8 mouse cellular contexts compared by ENCODE assay signal in the genomic region with DNA sequence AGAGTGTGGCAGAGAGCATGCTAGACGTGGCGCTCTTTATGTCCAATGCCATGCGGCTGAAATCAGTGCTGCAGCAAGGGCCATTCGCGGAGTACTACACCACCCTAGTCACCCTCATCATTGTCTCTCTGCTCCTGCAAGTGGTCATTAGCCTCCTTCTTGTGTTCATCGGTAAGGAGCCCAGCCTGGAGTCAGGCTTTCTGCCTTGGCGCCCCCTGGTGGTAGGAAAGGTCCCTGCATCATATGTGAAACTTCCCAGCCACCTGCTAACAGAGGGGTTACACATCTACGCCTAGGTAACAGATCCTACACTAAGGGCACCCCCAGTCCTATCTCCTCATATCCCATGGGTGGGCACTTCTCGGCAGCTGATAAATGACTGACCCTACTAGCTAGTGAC.
DNase-seq lines count a peak whose midpoint lies in the region; ATAC-seq and TF ChIP-seq lines count a peak whose summit lies in the region.

No protein-coding gene starts in this region.

- no peaks in the 10 kb centered on the region for H3K9me3 ChIP-seq in liver, embryonic 14.5 days (ENCODE audit: control insufficient read depth, low read length)

- no peak overlapping the region for H3K9ac ChIP-seq in liver, embryonic 14.5 days (replicated peaks)

- ATAC-seq in liver, embryonic 14.5 days (ENCODE audit: insufficient read depth): peak; percentile 27; the same call in 1 of the 2 replicates

- no peaks in the 10 kb centered on the region for H3K36me3 ChIP-seq in liver, embryonic 14.5 days (replicated peaks; ENCODE audit: control insufficient read depth, insufficient read depth, low read depth)

- peaks cover 2 to 9% of the 10 kb centered on the region in 2 experiments; a peak in 3 of 4 replicates for H3K4me1 ChIP-seq in liver, embryonic 14.5 days (replicated peaks; ENCODE audit: control insufficient read depth in 2 of 2, insufficient read depth in 2 of 2, low read length in 1 of 2)

- no peak overlapping the region for H3K4me3 ChIP-seq in liver, embryonic 14.5 days (ENCODE audit: insufficient read depth in 1 of 2, low read depth in 2 of 2, low read length in 2 of 2)

- H3K27me3 ChIP-seq in liver, embryonic 14.5 days (ENCODE audit: control insufficient read depth, insufficient read depth, low read length): no peaks in the 10 kb centered on the region

- H3K4me2 ChIP-seq in liver, embryonic 14.5 days (ENCODE audit: low read depth): no peak overlapping the region

- TF ChIP-seq EP300 in liver, embryonic 14.5 days (IDR thresholded peaks at IDR 0.05; ENCODE audit: low read depth): no peak

- DNase-seq in A20 (ENCODE audit: low read depth, low spot score) (peak; percentile 78), R1 (ENCODE audit: low read depth, low spot score) (peak; percentile 82)
- DNase-seq in cerebellum, postnatal 14 days: peak; percentile 85 to 88
- peak; percentile 50 to 67 for DNase-seq in gastrocnemius, adult 8-10 months (ENCODE audit: low spot score in 2 of 2)
- DNase-seq in kidney, adult 9 months: peak; percentile 78
- peak in 2 of 3 experiments; percentile 40 to 47 for DNase-seq in liver, embryonic 14.5 days (ENCODE audit: low read depth in 3 of 3, low spot score in 3 of 3)
- DNase-seq in ovary, postnatal 36 days (ENCODE audit: low spot score): peak; percentile 72
- peak; percentile 88 for DNase-seq in thymus, postnatal 25 days

- WGBS in liver, embryonic 14.5 days (ENCODE audit: insufficient replicate concordance): 28% methylated on average over 9 of the region's 9 CpGs

- no peak overlapping the region for H3K27ac ChIP-seq in liver, embryonic 14.5 days

- peak; percentile 100 for TF ChIP-seq CTCF in liver, embryonic 14.5 days (IDR thresholded peaks at IDR 0.05; ENCODE audit: low read depth)
